Mouse (Mus musculus) heart, postnatal 0 days (tissue): Measurements from ENCODE around the gene Pde4b.

ENCODE experiments used
- CTCF ChIP-seq: IDR thresholded peaks from 2 replicates; pipeline ENCODE4 v1.5.1; 2016; ENCODE audit warnings: antibody characterized with exemption, control low read depth, low read depth
- EP300 ChIP-seq: IDR thresholded peaks from 2 replicates; pipeline ENCODE4 v1.6.1; 2016; ENCODE audit warnings: antibody characterized with exemption, low read depth

DNA sequence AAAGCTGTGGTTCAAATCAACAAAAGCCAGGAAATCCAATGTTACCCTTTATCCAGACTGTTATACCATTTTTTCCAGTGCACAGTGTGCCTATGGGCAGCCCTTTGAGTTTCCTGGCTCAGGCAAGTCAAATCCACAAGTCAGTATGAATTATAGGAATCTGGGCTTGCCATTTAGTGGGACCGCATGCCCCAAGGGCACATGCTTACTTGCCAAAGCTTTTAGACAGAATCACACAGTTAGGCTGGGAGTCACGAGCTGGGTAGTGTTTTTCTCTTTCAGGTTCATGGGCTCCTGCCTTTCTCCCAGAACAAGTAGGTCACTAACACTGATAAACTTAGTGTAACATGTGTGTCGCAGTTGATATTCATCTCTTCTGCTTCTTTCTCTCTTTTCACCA is 409.9 kb downstream of the Pde4b start:
- TF ChIP-seq EP300 (no peak), CTCF (no peak)
